Mouse (Mus musculus) liver, embryonic 11.5 days (tissue): ENCODE measurements around the gene Snrnp48. TPM values are rescaled to one million over a fixed set of nuclear protein-coding genes. Genes with fewer than 3 reads are reported as not detected.

Source experiments
- ATAC-seq: fragments of 200-750 bp; cut with Nextera tagmentation; replicated peaks from 2 replicates; pipeline ENCODE4 v1.8.0; 2017; ENCODE audit warnings: moderate number of reproducible peaks, mild to moderate bottlenecking, moderate TSS enrichment, moderate library complexity; ENCODE audit not compliant: low FRiP score
- DNase-seq: peaks from one replicate; pipeline ENCODE4 v3.0.0-alpha.2; 2017; ENCODE audit warnings: low spot score
- H3K27ac ChIP-seq: fragments of 300-500 bp; sonication (generic); 2 replicates; pipeline ENCODE4 v1.5.1; 2014; ENCODE audit warnings: mild to moderate bottlenecking, low read depth, low read length, control low read depth
- H3K27me3 ChIP-seq: fragments of 300-500 bp; sonication (generic); replicated peaks from 2 replicates; pipeline ENCODE4 v1.6.1; 2014; ENCODE audit warnings: low read length, mixed read lengths; ENCODE audit not compliant: control insufficient read depth, insufficient read depth
- H3K36me3 ChIP-seq: fragments of 300-500 bp; sonication (generic); 2 replicates; pipeline ENCODE4 v1.6.1; 2014; ENCODE audit warnings: mild to moderate bottlenecking, low read length, moderate library complexity, mixed read lengths; ENCODE audit not compliant: control insufficient read depth, insufficient read depth
- H3K4me1 ChIP-seq: fragments of 300-500 bp; sonication (generic); replicated peaks from 2 replicates; pipeline ENCODE4 v1.6.1; 2014; ENCODE audit warnings: low read length, mixed read lengths; ENCODE audit not compliant: control insufficient read depth, insufficient read depth
- H3K4me2 ChIP-seq: fragments of 300-500 bp; sonication (generic); 2 replicates; pipeline ENCODE4 v1.6.1; 2014; ENCODE audit warnings: mild to moderate bottlenecking, control low read depth, moderate library complexity
- H3K4me3 ChIP-seq: fragments of 300-500 bp; sonication (generic); 2 replicates; pipeline ENCODE4 v1.5.1; 2014; ENCODE audit warnings: low read depth, low read length, control low read depth
- H3K9ac ChIP-seq: fragments of 300-500 bp; sonication (generic); 2 replicates; pipeline ENCODE4 v1.6.1; 2014; ENCODE audit warnings: low read depth, low read length, control low read depth
- H3K9me3 ChIP-seq: fragments of 300-500 bp; sonication (generic); 2 replicates; pipeline ENCODE4 v1.6.1; 2016; ENCODE audit warnings: low read length, inconsistent platforms, mixed read lengths; ENCODE audit not compliant: control insufficient read depth
- WGBS: fragments of 180-500 bp; shearing (Covaris S2); extraction: QIAGEN DNeasy Blood & Tissue Kit; methylation state at CpG from one replicate; pipeline ENCODE4 v1.1.7; 2014; 5-methylcytosine and 5-hydroxymethylcytosine counted together
- polyA plus RNA-seq: library from polyadenylated mRNA; unstranded; fragments of >200 nt; fragmentation: Nextera tagmentation; extraction: Ambion mirVana; gene quantifications from 2 replicates; pipeline ENCODE4 v1.2.1, GENCODE M21; 2014

Snrnp48 gene
- polyA plus RNA-seq, 1 experiment from 2014 or later: 40.1 TPM

DNA sequence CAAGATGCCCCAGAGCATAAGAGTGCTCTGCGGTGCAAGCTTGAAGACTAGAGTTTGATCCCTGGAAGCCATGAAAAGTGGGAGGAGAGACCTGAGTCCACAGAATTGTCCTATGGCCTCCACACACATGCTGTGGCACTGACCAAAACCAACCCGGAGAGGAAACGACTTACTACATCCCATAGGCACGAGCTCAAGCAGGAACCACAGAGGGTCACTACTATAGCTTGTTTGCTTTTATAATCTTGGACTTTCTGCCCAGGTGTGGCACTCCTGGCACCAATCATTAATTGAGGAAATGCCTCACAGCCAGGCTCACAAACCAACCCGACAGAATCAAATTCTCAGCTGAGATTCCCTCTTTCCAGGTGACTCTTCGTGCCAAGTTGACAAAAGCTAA lies 3.3 kb upstream of the Snrnp48 start:
- ATAC-seq: no peak
- Histone ChIP-seq H3K4me3 (no peak overlapping the region), H3K27ac (no peak overlapping the region), H3K9me3 (peaks cover 12% of the 10 kb centered on the region), H3K27me3 (no peaks in the 10 kb centered on the region), H3K4me1 (peaks cover 8% of the 10 kb centered on the region; the same call in 1 of the 2 replicates), H3K9ac (no peak overlapping the region), H3K4me2 (no peak overlapping the region), H3K36me3 (peaks cover 11% of the 10 kb centered on the region)
- DNase-seq: no peak
- WGBS: 72% methylated on average over 6 of the region's 6 CpGs

DNA sequence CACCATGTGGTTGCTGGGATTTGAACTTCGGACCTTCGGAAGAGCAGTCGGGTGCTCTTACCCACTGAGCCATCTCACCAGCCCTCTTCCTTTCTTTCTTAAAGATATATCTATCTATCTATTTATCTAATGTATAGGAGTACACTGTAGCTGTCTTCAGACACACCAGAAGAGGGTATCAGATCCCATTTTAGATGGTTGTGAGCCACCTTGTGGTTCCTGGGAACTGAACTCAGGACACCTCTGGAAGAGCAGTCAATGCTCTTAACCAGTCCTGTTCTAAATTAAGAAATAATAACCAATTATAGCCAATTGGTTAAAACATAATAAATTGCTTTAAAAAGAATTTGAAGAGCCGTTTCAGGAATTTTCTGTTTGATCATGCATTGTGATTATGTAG lies 567 bp upstream of the Snrnp48 start:
- DNase-seq (no peak), ATAC-seq (no peak)
- H3K27ac ChIP-seq: no peak overlapping the region
- peaks cover 3% of the 10 kb centered on the region for H3K36me3 ChIP-seq
- peak overlapping the region; percentile 92 for H3K4me3 ChIP-seq
- H3K9ac ChIP-seq: no peak overlapping the region; the same call in 1 of the 2 replicates
- WGBS: 50% methylated on average over 4 of the region's 4 CpGs
- peak overlapping the region; percentile 69 for H3K4me2 ChIP-seq
- H3K4me1 ChIP-seq: peaks cover 16% of the 10 kb centered on the region
- H3K9me3 ChIP-seq: no peaks in the 10 kb centered on the region
- H3K27me3 ChIP-seq: no peaks in the 10 kb centered on the region

DNA sequence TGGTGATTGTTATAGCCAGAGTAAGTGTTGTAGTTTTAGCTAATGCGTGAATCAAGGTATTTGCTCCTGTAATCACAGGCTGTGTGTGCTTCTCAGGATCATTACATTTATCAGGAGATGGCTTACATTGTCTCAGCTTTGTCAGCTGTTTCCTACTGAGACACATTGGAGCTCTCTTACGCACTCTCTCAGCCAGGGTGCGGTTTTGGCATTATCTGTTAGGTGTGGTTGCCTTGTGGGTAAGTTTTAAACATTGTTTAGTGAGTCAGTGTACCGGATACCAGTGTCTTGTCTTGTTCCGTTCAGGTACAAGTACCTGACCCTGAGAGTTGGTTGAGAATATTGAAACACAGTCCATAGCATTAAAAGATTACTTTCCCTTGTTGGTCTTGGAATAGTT lies 6.4 kb downstream of the Snrnp48 start:
- WGBS: 74% methylated on average over 5 of the region's 5 CpGs

DNA sequence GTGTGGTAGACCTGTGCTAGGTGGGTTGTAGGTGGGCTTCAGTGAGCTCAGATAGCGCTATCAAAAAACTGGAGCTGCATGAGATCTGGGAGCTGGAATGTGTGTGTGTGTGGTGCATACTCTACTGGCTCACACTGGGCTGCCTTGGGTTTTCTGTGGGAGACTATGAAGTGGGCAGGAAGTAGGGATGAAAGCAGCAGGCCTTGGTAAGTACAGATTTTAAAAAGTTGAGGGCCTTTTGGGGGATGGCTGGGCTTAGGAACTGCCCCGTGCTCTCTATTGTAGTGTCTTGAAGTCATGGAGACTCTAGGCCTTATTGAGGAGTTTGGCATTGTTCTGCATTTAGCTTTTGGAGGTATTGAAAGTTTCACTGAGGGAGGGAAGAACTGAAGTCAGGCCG lies 13.9 kb downstream of the Snrnp48 start:
- no peaks in the 10 kb centered on the region for H3K9me3 ChIP-seq
- DNase-seq (no peak), ATAC-seq (no peak)
- peaks cover 45% of the 10 kb centered on the region for H3K36me3 ChIP-seq
- H3K4me2 ChIP-seq: no peak overlapping the region
- H3K4me3 ChIP-seq: no peak overlapping the region
- H3K27ac ChIP-seq: no peak overlapping the region
- no peaks in the 10 kb centered on the region for H3K4me1 ChIP-seq
- no peak overlapping the region for H3K9ac ChIP-seq
- no peaks in the 10 kb centered on the region for H3K27me3 ChIP-seq
- 94% methylated on average over 3 of the region's 3 CpGs for WGBS

More for the DNA sequence above, 6.4 kb downstream of the Snrnp48 start:
- DNase-seq (no peak), ATAC-seq (no peak)
- Histone ChIP-seq H3K27ac (no peak overlapping the region), H3K4me2 (no peak overlapping the region), H3K4me1 (peaks cover 10% of the 10 kb centered on the region), H3K9me3 (no peaks in the 10 kb centered on the region), H3K4me3 (no peak overlapping the region), H3K36me3 (peaks cover 24% of the 10 kb centered on the region), H3K9ac (no peak overlapping the region), H3K27me3 (no peaks in the 10 kb centered on the region)

DNA sequence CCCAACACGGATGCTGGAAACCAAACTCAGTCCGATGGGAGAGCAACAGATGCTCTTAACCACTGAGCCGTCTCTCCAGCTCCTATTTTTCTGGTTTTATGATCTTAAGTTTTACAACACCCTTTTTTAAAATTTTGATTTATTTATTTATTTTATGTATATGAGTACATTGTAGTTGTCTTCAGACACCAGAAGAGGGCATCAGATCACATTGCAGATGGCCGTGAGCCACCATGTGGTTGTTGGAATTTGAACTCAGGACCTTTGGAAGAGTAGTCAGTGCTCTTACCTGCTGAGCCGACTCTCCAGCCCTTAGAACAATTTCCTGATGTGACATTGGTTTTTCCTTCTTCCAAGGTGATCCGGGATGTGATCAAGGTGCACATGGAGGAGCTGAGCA lies 15.6 kb downstream of the Snrnp48 start:
- 95% methylated on average over 6 of the region's 6 CpGs for WGBS

DNA sequence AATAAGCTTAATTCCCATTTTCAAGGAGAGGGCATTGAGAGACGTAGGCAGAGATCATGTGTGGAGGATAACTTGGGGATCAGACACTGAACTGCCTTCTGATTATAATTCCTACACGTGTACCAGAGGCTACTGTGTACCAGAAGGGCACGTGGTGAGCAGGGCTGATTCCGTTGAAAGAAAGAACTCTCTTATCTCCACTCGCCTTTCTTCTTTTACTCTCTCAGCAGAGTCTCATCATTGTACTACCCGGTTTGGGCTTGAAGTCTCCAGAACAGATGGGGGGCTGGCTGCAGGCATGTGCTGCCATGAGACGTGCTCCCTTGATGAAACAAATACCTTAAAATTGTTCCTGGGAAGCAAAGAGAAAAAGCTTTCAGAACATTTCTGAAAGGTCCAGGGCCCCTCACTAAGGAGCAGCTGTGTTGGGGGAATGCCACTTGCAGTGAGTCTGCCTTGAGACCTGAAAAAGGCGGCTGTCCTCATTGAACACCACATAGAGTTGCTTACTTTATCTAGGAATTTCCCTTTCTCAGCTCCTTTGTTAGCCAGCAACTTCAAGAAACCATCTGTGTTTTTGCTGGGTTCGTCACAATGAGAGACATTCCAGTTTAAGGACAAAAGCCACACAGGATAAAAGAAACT lies 25.6 kb downstream of the Snrnp48 start:
- ATAC-seq: no peak
- H3K27me3 ChIP-seq: no peaks in the 10 kb centered on the region
- H3K4me1 ChIP-seq: no peaks in the 10 kb centered on the region
- no peak overlapping the region for H3K4me3 ChIP-seq
- no peak overlapping the region for H3K4me2 ChIP-seq
- H3K9me3 ChIP-seq: no peaks in the 10 kb centered on the region
- DNase-seq: no peak
- no peak overlapping the region for H3K9ac ChIP-seq
- H3K36me3 ChIP-seq: peaks cover 20% of the 10 kb centered on the region
- 81% methylated on average over 9 of the region's 9 CpGs for WGBS
- no peak overlapping the region for H3K27ac ChIP-seq

More for the DNA sequence above, 15.6 kb downstream of the Snrnp48 start:
- Histone ChIP-seq H3K4me1 (no peaks in the 10 kb centered on the region), H3K36me3 (peaks cover 59% of the 10 kb centered on the region), H3K4me2 (no peak overlapping the region), H3K27ac (no peak overlapping the region), H3K27me3 (no peaks in the 10 kb centered on the region), H3K9me3 (no peaks in the 10 kb centered on the region), H3K4me3 (no peak overlapping the region), H3K9ac (no peak overlapping the region)
- no peak for DNase-seq
- no peak for ATAC-seq

DNA sequence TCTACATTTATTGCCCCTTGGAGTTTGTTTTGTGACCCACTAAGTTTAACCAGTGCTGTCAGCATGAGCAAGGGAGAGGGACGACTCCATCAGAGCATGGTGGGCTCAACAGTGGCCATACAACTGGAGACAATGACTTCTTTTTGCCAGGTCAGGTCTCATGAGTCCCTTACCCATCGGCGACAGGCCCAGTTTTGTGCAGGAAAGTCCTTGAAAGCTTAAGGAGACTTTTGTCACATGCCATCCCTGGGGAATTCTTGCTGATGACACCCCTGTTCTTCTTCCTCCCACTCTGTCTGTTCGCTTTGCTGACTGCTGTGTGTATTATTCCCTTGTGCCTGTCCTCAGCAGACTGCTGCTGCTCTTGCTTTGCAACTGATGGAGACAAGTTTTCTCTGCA lies 27.7 kb downstream of the Snrnp48 start:
- ATAC-seq: no peak
- Histone ChIP-seq H3K4me1 (no peaks in the 10 kb centered on the region), H3K4me2 (no peak overlapping the region), H3K9me3 (no peaks in the 10 kb centered on the region), H3K27ac (no peak overlapping the region), H3K9ac (no peak overlapping the region), H3K27me3 (no peaks in the 10 kb centered on the region), H3K4me3 (no peak overlapping the region), H3K36me3 (peaks cover 14% of the 10 kb centered on the region)
- no peak for DNase-seq
- 81% methylated on average over 4 of the region's 4 CpGs for WGBS

DNA sequence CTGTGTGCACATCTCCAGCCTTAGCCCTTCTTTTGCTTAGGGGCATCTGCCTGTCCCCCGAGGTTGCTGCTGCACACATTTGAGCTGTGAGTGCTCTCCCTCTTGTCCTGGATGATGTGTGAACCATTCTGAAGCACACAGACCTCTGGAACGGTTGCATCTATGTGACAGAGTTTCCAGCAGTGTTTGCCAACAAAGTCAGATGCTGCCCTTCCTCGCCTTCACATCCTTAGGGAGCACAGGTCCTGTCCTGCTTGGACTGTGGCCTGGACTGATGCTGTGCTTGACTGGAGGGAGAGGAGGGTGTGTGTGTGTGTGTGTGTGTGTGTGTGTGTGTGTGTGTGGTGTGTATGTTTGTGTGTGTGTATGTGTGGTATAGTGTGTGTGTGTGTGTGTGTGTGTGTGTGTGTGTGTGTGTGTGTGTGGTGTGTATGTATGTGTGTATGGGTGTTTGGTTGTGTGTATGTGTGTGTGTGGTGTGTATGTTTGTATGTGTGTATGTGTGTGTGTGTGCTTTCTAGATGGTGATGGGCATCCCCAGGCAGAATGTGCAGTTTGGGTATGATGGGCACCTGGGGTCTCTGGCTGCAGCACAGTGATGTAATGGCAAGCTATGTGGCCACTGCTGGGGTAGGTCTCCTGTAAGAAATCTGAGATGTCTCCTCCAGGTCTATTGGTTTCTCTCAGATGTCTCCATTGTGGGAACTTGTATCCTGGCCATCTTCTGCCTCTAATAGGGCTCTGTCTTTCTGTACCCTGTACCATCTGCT lies 28.3 kb downstream of the Snrnp48 start:
- H3K4me2 ChIP-seq: no peak overlapping the region
- ATAC-seq: no peak
- no peaks in the 10 kb centered on the region for H3K4me1 ChIP-seq
- no peak overlapping the region for H3K27ac ChIP-seq
- no peaks in the 10 kb centered on the region for H3K27me3 ChIP-seq
- H3K9me3 ChIP-seq: no peaks in the 10 kb centered on the region
- H3K9ac ChIP-seq: no peak overlapping the region
- H3K36me3 ChIP-seq: peaks cover 8% of the 10 kb centered on the region
- no peak overlapping the region for H3K4me3 ChIP-seq
- 69% methylated on average over 3 of the region's 3 CpGs for WGBS
- DNase-seq: no peak

DNA sequence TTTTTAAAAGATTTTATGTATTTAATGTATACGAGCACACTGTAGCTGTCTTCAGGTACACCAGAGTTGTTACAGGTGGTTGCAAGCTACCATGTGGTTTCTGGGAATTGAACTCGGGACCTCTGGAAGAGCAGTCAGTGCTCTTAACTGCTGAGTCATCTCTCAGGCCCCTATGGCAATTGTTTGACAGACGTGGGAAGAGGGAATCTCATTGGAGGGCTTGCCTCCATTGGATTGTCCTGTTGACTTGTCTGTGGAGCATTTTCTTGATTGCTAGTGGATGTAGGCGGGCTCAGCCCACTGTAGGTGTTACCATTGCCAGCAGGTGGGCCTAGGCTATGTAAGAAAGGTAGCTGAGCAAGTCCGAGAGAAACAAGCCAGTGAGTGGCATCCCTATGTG lies 29.9 kb downstream of the Snrnp48 start:
- Histone ChIP-seq H3K4me2 (no peak overlapping the region), H3K27ac (no peak overlapping the region), H3K9me3 (no peaks in the 10 kb centered on the region), H3K4me1 (no peaks in the 10 kb centered on the region), H3K9ac (no peak overlapping the region), H3K4me3 (no peak overlapping the region), H3K36me3 (no peaks in the 10 kb centered on the region), H3K27me3 (no peaks in the 10 kb centered on the region)
- ATAC-seq: no peak
- DNase-seq: no peak
- 62% methylated on average over 5 of the region's 5 CpGs for WGBS
